Mouse (Mus musculus): ENCODE results near the gene Bcl6b.

DNA sequence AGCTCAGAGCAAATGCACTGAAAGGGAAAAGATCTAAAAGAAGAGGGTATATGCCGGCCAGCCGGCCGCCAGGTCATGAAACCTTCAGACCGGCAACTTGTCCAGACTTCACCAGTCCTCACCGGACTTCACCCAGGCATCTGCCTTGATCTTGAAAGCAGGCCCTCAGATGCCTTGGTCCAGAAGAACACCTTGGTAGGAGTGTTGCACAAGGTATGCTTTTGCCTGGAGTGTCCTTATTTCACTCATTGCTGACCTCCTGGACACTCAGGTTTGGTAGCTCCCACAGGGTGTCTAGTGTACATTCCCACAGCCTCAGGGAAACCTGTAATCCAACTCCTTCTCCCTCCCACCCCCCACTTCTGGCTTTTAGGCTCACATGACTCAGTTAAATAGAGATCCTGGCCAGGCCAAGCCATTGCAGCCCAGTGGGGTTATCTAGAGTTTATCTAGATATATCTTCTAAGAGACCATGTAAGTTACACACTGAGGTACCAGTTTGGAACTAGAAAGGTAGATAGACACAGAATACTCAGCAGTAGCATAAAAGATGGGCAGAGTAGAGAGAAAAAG is 29.5 kb downstream of the Bcl6b start:
- TF ChIP-seq CTCF (IDR thresholded peaks at IDR 0.05; ENCODE audit: extremely low read depth, insufficient read depth, insufficient read length, insufficient replicate concordance) (no peak), POLR2A (IDR thresholded peaks at IDR 0.05; ENCODE audit: low read depth, low read length) (no peak)

Data from spleen, adult 2 months (tissue).